Mouse (Mus musculus) lung, postnatal 36 days (tissue): ENCODE data around the gene Klk7.
A peak's percentile ranks its signal among the peaks of the same experiment; 100 is the strongest.

Source experiments
- DNase-seq: peaks from one replicate; pipeline ENCODE4 v3.0.0; 2022; ENCODE audit warnings: mixed read lengths

The Klk7 gene

GRCm38 (mm10) chr7:43810994-43811393 lies at the start of gene Klk7:
Gene Klk7 (plus strand): TSS chr7:43811294.
- no peak for DNase-seq

GRCm38 (mm10) chr7:43766484-43766883 lies 44.6 kb upstream of the Klk7 start:
- DNase-seq = no peak

- DNase-seq = no peak
Observed at GRCm38 (mm10) chr7:43768597-43768996, 42.5 kb upstream of the Klk7 start, which contains the start of gene Klk12. Gene Klk12 (plus strand): TSS chr7:43768897.

- DNase-seq = no peak
Observed at GRCm38 (mm10) chr7:43769636-43770035, 41.5 kb upstream of the Klk7 start.

GRCm38 (mm10) chr7:43770701-43771100 lies 40.4 kb upstream of the Klk7 start:
- no peak for DNase-seq

- no peak for DNase-seq
Observed at GRCm38 (mm10) chr7:43771916-43772315, 39.2 kb upstream of the Klk7 start.

GRCm38 (mm10) chr7:43772901-43773300 lies 38.2 kb upstream of the Klk7 start:
- no peak for DNase-seq

GRCm38 (mm10) chr7:43774364-43774763 lies 36.7 kb upstream of the Klk7 start, which contains the start of gene Klk11:
Gene Klk11 (plus strand): TSS chr7:43774604.
- DNase-seq = no peak

- no peak for DNase-seq
Observed at GRCm38 (mm10) chr7:43774802-43775201, 36.3 kb upstream of the Klk7 start.

GRCm38 (mm10) chr7:43775311-43776057 lies 35.6 kb upstream of the Klk7 start:
- no peak for DNase-seq

GRCm38 (mm10) chr7:43776506-43776905 lies 34.6 kb upstream of the Klk7 start:
- DNase-seq = no peak

GRCm38 (mm10) chr7:43777423-43777822 lies 33.7 kb upstream of the Klk7 start:
- DNase-seq = no peak

- DNase-seq = no peak
Observed at GRCm38 (mm10) chr7:43778176-43778970, 32.7 kb upstream of the Klk7 start.

- no peak for DNase-seq
Observed at GRCm38 (mm10) chr7:43780241-43780640, 30.9 kb upstream of the Klk7 start.

- DNase-seq = peak; percentile 10
Observed at GRCm38 (mm10) chr7:43780746-43781145, 30.3 kb upstream of the Klk7 start, which contains the start of gene Klk10. Gene Klk10 (plus strand): TSS chr7:43781035.

GRCm38 (mm10) chr7:43781541-43781940 lies 29.6 kb upstream of the Klk7 start:
- no peak for DNase-seq

GRCm38 (mm10) chr7:43782275-43783265 lies 28.5 kb upstream of the Klk7 start:
- peak; percentile 92 for DNase-seq

GRCm38 (mm10) chr7:43785286-43785685 lies 25.8 kb upstream of the Klk7 start:
- DNase-seq = peak; percentile 25

- DNase-seq = no peak
Observed at GRCm38 (mm10) chr7:43788096-43788495, 23.0 kb upstream of the Klk7 start.

GRCm38 (mm10) chr7:43789295-43789694 lies 21.8 kb upstream of the Klk7 start:
- no peak for DNase-seq

GRCm38 (mm10) chr7:43791591-43791990 lies 19.5 kb upstream of the Klk7 start, which contains the start of gene Klk9:
Gene Klk9 (plus strand): TSS chr7:43791891.
- no peak for DNase-seq

GRCm38 (mm10) chr7:43796355-43796754 lies 14.7 kb upstream of the Klk7 start:
- DNase-seq = no peak
